Mouse (Mus musculus) heart, postnatal 0 days (tissue): ENCODE results near the gene Foxj1. TPM values are rescaled to one million over a fixed set of nuclear protein-coding genes. Genes with fewer than 3 reads are reported as not detected.

Experiments used
- ATAC-seq: fragments of 200-750 bp; cut with Nextera tagmentation; 2 replicates; pipeline ENCODE4 v1.8.0; 2017; ENCODE audit warnings: low read depth, moderate number of reproducible peaks, moderate library complexity; ENCODE audit not compliant: insufficient read depth
- DNase-seq: peaks from one replicate; pipeline ENCODE4 v3.0.0-alpha.2; 2016; ENCODE audit warnings: low spot score
- H3K27ac ChIP-seq: fragments of 300-500 bp; sonication (generic); 2 replicates; pipeline ENCODE4 v1.5.1; 2014; ENCODE audit warnings: low read depth, mild to moderate bottlenecking
- H3K27me3 ChIP-seq: fragments of 300-500 bp; sonication (generic); 2 replicates; pipeline ENCODE4 v1.6.1; 2014; ENCODE audit warnings: low read length, mixed read lengths; ENCODE audit not compliant: control insufficient read depth, insufficient read depth
- H3K36me3 ChIP-seq: fragments of 300-500 bp; sonication (generic); replicated peaks from 2 replicates; pipeline ENCODE4 v1.6.1; 2014; ENCODE audit warnings: low read length, mixed read lengths; ENCODE audit not compliant: control insufficient read depth, insufficient read depth
- H3K4me1 ChIP-seq: fragments of 300-500 bp; sonication (generic); 2 replicates; pipeline ENCODE4 v1.6.1; 2014; ENCODE audit warnings: antibody characterized with exemption; ENCODE audit not compliant: control insufficient read depth, insufficient read depth
- H3K4me2 ChIP-seq: fragments of 300-500 bp; sonication (generic); 2 replicates; pipeline ENCODE4 v1.6.1; 2014; ENCODE audit warnings: low read depth, mild to moderate bottlenecking, low read length, moderate library complexity
- H3K4me3 ChIP-seq: fragments of 300-500 bp; sonication (generic); 2 replicates; pipeline ENCODE4 v1.5.1; 2014; ENCODE audit warnings: low read depth, low read length
- H3K9ac ChIP-seq: fragments of 300-500 bp; sonication (generic); replicated peaks from 2 replicates; pipeline ENCODE4 v1.6.1; 2014; ENCODE audit warnings: low read depth, low read length, mixed read lengths
- H3K9me3 ChIP-seq: fragments of 300-500 bp; sonication (generic); replicated peaks from 2 replicates; pipeline ENCODE4 v1.6.1; 2016; ENCODE audit warnings: low read length; ENCODE audit not compliant: control insufficient read depth
- CTCF ChIP-seq: IDR thresholded peaks from 2 replicates; pipeline ENCODE4 v1.5.1; 2016; ENCODE audit warnings: antibody characterized with exemption, control low read depth, low read depth
- EP300 ChIP-seq: IDR thresholded peaks from 2 replicates; pipeline ENCODE4 v1.6.1; 2016; ENCODE audit warnings: antibody characterized with exemption, low read depth
- WGBS: fragments of 180-500 bp; shearing (Covaris S2); extraction: QIAGEN DNeasy Blood & Tissue Kit; methylation state at CpG from one replicate; pipeline ENCODE4 v1.1.7; 2014; 5-methylcytosine and 5-hydroxymethylcytosine counted together
- polyA plus RNA-seq: library from polyadenylated mRNA; unstranded; fragments of >200 nt; fragmentation: Nextera tagmentation; extraction: Ambion mirVana; gene quantifications from 2 replicates; pipeline ENCODE4 v1.2.1, GENCODE M21; 2015
- total RNA-seq: library from RNA; depleted of rRNA; stranded (reverse); fragments of >200 nt; gene quantifications from 2 replicates; pipeline ENCODE4 v1.2.3, GENCODE M21; 2014; ENCODE audit warnings: low replicate concordance; rRNA removed

The Foxj1 gene
- total and polyA plus RNA-seq, 2 experiments from 2014 or later, result 0.04 TPM; not detected in 1

GRCm38 (mm10) chr11:116282089-116282488 is 53.1 kb downstream of the Foxj1 start:
- no peak overlapping the region for H3K9ac ChIP-seq
- H3K36me3 ChIP-seq, result no peaks in the 10 kb centered on the region
- WGBS, result under 1% methylated on average over 11 of the region's 11 CpGs
- H3K27ac ChIP-seq, result no peak overlapping the region
- no peaks in the 10 kb centered on the region; the same call in 1 of the 2 replicates for H3K9me3 ChIP-seq
- peaks cover 55% of the 10 kb centered on the region for H3K27me3 ChIP-seq
- DNase-seq (no peak), ATAC-seq (0 out of 2 replicates have a peak, but pooled peaks have one; percentile 35)
- peak overlapping the region; percentile 32 for H3K4me3 ChIP-seq
- H3K4me2 ChIP-seq, result peak overlapping the region; percentile 56; the same call in 1 of the 2 replicates
- no peaks in the 10 kb centered on the region for H3K4me1 ChIP-seq
- no peak for TF ChIP-seq EP300
- no peak; the same call in 1 of the 2 replicates for TF ChIP-seq CTCF

GRCm38 (mm10) chr11:116281671-116282070 is 53.5 kb downstream of the Foxj1 start:
- ATAC-seq, result no peak
- Histone ChIP-seq H3K4me1 (no peaks in the 10 kb centered on the region), H3K4me3 (peak overlapping the region; percentile 32), H3K9me3 (no peaks in the 10 kb centered on the region; the same call in 1 of the 2 replicates), H3K27ac (no peak overlapping the region), H3K4me2 (peak overlapping the region; percentile 56), H3K9ac (no peak overlapping the region), H3K36me3 (no peaks in the 10 kb centered on the region), H3K27me3 (peaks cover 55% of the 10 kb centered on the region)
- DNase-seq, result no peak
- WGBS, result 3% methylated on average over 18 of the region's 18 CpGs
- no peak for TF ChIP-seq CTCF
- TF ChIP-seq EP300, result no peak

DNA sequence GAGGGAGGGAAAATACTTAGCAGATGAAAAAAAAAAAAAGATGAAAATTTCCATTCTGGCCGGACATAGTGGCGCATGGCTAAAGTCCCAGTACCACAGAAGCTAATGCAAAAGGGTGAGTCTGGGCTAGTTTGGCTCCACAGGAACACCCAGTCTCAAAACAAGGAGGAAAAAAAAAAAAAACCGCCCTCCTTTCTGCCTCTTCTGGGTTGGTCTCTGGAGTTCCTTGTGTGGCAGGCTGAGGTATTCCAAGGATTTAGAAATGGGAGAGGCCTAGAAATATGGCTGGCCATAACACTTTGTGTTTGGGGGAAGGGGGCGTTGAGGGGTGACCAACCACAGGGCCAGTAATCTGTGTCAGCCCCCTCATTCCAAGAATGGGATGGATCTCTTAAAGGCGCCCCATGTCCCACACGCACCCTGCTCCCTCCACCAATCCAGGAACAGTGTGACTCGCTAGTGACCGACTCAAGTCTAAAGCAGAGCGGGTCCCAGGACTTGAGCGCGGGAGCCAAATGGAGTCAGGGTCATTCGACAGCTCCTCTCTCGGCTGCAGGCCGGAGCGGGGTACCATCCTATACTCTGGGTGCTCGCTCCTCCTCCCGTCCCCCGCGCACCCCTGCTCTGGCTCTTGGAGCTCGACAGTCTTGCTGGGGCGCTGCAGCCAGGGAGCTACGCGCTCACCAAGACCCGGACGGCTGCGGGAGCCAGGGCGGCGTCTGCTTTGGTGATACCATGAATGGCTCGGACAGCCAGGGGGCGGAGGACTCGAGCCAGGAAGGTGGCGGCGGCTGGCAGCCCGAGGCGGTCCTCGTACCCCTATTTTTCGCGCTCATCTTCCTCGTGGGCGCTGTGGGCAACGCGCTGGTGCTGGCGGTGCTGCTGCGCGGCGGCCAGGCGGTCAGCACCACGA is 54.2 kb downstream of the Foxj1 start, which contains the start of gene Galr2:
TSS of gene Galr2 (plus strand) at position 189 of the 913 bp plus-strand sequence.
- peak within 1 kb of the TSS; percentile 32 for H3K4me3 ChIP-seq
- H3K4me1 ChIP-seq, result no peaks in the 10 kb centered on the region
- H3K4me2 ChIP-seq, result peak within 1 kb of the TSS; percentile 56
- H3K27ac ChIP-seq, result no peak within 1 kb of the TSS
- H3K27me3 ChIP-seq, result peaks cover 55% of the 10 kb centered on the region
- H3K9me3 ChIP-seq, result no peaks in the 10 kb centered on the region; the same call in 1 of the 2 replicates
- H3K36me3 ChIP-seq, result no peaks in the 10 kb centered on the region
- DNase-seq, result no peak
- 7% methylated on average over 48 of the region's 48 CpGs for WGBS
- TF ChIP-seq EP300 (no peak), CTCF (no peak)
- no peak for ATAC-seq
- no peak within 1 kb of the TSS for H3K9ac ChIP-seq

Other genes with a start within 250 kb of the Foxj1 start
- 113 and 120 TPM in 2 replicates for gene Wbp2, start 248.4 kb downstream of the Foxj1 start, total RNA-seq
- 106 and 117 TPM in 2 replicates for gene Wbp2, start 248.4 kb downstream of the Foxj1 start, polyA plus RNA-seq
- gene Trim47, start 208.2 kb downstream of the Foxj1 start, total RNA-seq, result 89.0 and 104 TPM in 2 replicates
- 42.8 and 43.9 TPM in 2 replicates for gene Trim47, start 208.2 kb downstream of the Foxj1 start, polyA plus RNA-seq
- gene Trim65, start 204.3 kb downstream of the Foxj1 start, total RNA-seq, result 5.9 and 15.0 TPM in 2 replicates
- 2.7 TPM in 2 replicates for gene Trim65, start 204.3 kb downstream of the Foxj1 start, polyA plus RNA-seq
- gene Mrpl38, start 196.5 kb downstream of the Foxj1 start, total RNA-seq, result 114 and 153 TPM in 2 replicates
- gene Mrpl38, start 196.5 kb downstream of the Foxj1 start, polyA plus RNA-seq, result 79.1 and 80.8 TPM in 2 replicates
- gene Fbf1, start 167.2 kb downstream of the Foxj1 start, total RNA-seq, result 20.4 and 22.8 TPM in 2 replicates
- 8.2 and 8.5 TPM in 2 replicates for gene Fbf1, start 167.2 kb downstream of the Foxj1 start, polyA plus RNA-seq
- gene Ten1, start 136.5 kb downstream of the Foxj1 start, total RNA-seq, result 58.4 and 63.6 TPM in 2 replicates
- gene Ten1, start 136.5 kb downstream of the Foxj1 start, polyA plus RNA-seq, result 64.0 and 68.2 TPM in 2 replicates
- 64.9 and 65.8 TPM in 2 replicates for gene Acox1, start 136.4 kb downstream of the Foxj1 start, total RNA-seq
- 43.0 and 46.7 TPM in 2 replicates for gene Acox1, start 136.4 kb downstream of the Foxj1 start, polyA plus RNA-seq
- 2.1 and 3.4 TPM in 2 replicates for gene Evpl, start 97.3 kb downstream of the Foxj1 start, total RNA-seq
- 0.45 TPM in 2 replicates for gene Evpl, start 97.3 kb downstream of the Foxj1 start, polyA plus RNA-seq
- 28.1 and 33.6 TPM in 2 replicates for gene Srp68, start 61.2 kb downstream of the Foxj1 start, total RNA-seq
- gene Srp68, start 61.2 kb downstream of the Foxj1 start, polyA plus RNA-seq, result 47.8 and 48.2 TPM in 2 replicates
- not detected in 2 replicates for gene Galr2, start 54.5 kb downstream of the Foxj1 start, total RNA-seq
- gene Galr2, start 54.5 kb downstream of the Foxj1 start, polyA plus RNA-seq, result 0.05 TPM in 2 replicates
- 37.6 and 94.7 TPM in 2 replicates for gene Exoc7, start 28.2 kb downstream of the Foxj1 start, total RNA-seq
- gene Exoc7, start 28.2 kb downstream of the Foxj1 start, polyA plus RNA-seq, result 43.9 and 48.7 TPM in 2 replicates
- gene Rnf157, start 77.6 kb upstream of the Foxj1 start, total RNA-seq, result 10.8 and 11.4 TPM in 2 replicates
- gene Rnf157, start 77.6 kb upstream of the Foxj1 start, polyA plus RNA-seq, result 2.2 and 3.5 TPM in 2 replicates
- 48.3 and 161 TPM in 2 replicates for gene Ubald2, start 98.7 kb upstream of the Foxj1 start, total RNA-seq
- gene Ubald2, start 98.7 kb upstream of the Foxj1 start, polyA plus RNA-seq, result 32.3 and 41.9 TPM in 2 replicates
- gene Qrich2, start 130.8 kb upstream of the Foxj1 start, total RNA-seq, result 0.23 TPM in 1 of 2 replicates, not detected in the other
- not detected in 2 replicates for gene Qrich2, start 130.8 kb upstream of the Foxj1 start, polyA plus RNA-seq
- 43.3 and 46.6 TPM in 2 replicates for gene Prpsap1, start 158.8 kb upstream of the Foxj1 start, total RNA-seq
- 59.2 and 62.2 TPM in 2 replicates for gene Prpsap1, start 158.8 kb upstream of the Foxj1 start, polyA plus RNA-seq
- gene Sphk1, start 195.5 kb upstream of the Foxj1 start, total RNA-seq, result 1.9 and 3.1 TPM in 2 replicates
- 2.0 TPM in 2 replicates for gene Sphk1, start 195.5 kb upstream of the Foxj1 start, polyA plus RNA-seq
- gene Ube2o, start 246.0 kb upstream of the Foxj1 start, total RNA-seq, result 17.2 and 34.8 TPM in 2 replicates
- gene Ube2o, start 246.0 kb upstream of the Foxj1 start, polyA plus RNA-seq, result 4.1 and 5.2 TPM in 2 replicates